In genomic region chr8:106403246-106403933, GRCm38 (mm10) we compare ENCODE assay signal across 9 mouse cellular contexts. TPM values are rescaled to one million over a fixed set of nuclear protein-coding genes. Genes with fewer than 3 reads are reported as not detected.
DNase-seq lines count a peak whose midpoint lies in the region; ATAC-seq and TF ChIP-seq lines count a peak whose summit lies in the region.
"Had no signal": no experiment of that assay in that cellular context is flagged by ENCODE, and none has a peak within 500 bp of the region (broad histone marks: within the 10 kb centered on the region; RNA-seq: fewer than 3 reads in every experiment).

No protein-coding gene starts in this region.

- no peaks in the 10 kb centered on the region for H3K9me3 ChIP-seq in ES-Bruce4 (replicated peaks; ENCODE audit: control insufficient read depth, insufficient read depth, low read length, poor library complexity, severe bottlenecking)
- no peaks in the 10 kb centered on the region for H3K9me3 ChIP-seq in kidney, postnatal 0 days (replicated peaks; ENCODE audit: low read length)
- H3K9me3 ChIP-seq: stomach, embryonic 15.5 days had no signal

- H3K4me1 ChIP-seq in ES-Bruce4 (ENCODE audit: control insufficient read depth, insufficient read depth, low read length): peaks cover 3% of the 10 kb centered on the region
- H3K4me1 ChIP-seq in cortical plate, adult 2 months (ENCODE audit: control insufficient read depth, insufficient read depth, low read length): no peaks in the 10 kb centered on the region
- H3K4me1 ChIP-seq in kidney, postnatal 0 days (replicated peaks; ENCODE audit: insufficient read depth, low read length): peaks cover 18% of the 10 kb centered on the region
- H3K4me1 ChIP-seq in liver, adult 2 months (ENCODE audit: control insufficient read depth, insufficient read depth, low read length): no peaks in the 10 kb centered on the region; the same call in 1 of the 2 replicates

- H3K4me2 ChIP-seq in kidney, postnatal 0 days (ENCODE audit: low read length): no peak overlapping the region
- H3K4me2 ChIP-seq: stomach, embryonic 15.5 days had no signal

- ATAC-seq in kidney, postnatal 0 days (replicated peaks; ENCODE audit: low FRiP score, low read depth): no peak

- WGBS in kidney, postnatal 0 days: 25% methylated on average over 12 of the region's 12 CpGs
- 31% methylated on average over 12 of the region's 12 CpGs for WGBS in liver, adult 2 months

- no peaks in the 10 kb centered on the region for H3K79me2 ChIP-seq in liver, adult 2 months (ENCODE audit: control insufficient read depth, insufficient read depth, low read length)

- TF ChIP-seq CTCF in ES-Bruce4 (IDR thresholded peaks at IDR 0.05; ENCODE audit: low read depth, low read length): peak; percentile 81
- TF ChIP-seq CTCF in cortical plate, adult 2 months (IDR thresholded peaks at IDR 0.05; ENCODE audit: extremely low read depth, insufficient read depth, low read length): peak; percentile 71
- TF ChIP-seq CTCF in kidney, postnatal 0 days (IDR thresholded peaks at IDR 0.05; ENCODE audit: low read depth): peak; percentile 78
- peak; percentile 77 for TF ChIP-seq CTCF in liver, adult 2 months (IDR thresholded peaks at IDR 0.05; ENCODE audit: low read depth, low read length)

- no peak overlapping the region for H3K4me3 ChIP-seq in ES-Bruce4 (ENCODE audit: low read depth, low read length)
- no peak overlapping the region for H3K4me3 ChIP-seq in cortical plate, adult 2 months (ENCODE audit: insufficient read depth, low read length)
- H3K4me3 ChIP-seq in kidney, postnatal 0 days (replicated peaks; ENCODE audit: low read depth, low read length): no peak overlapping the region
- no peak overlapping the region for H3K4me3 ChIP-seq in liver, adult 2 months (ENCODE audit: insufficient read depth, low read depth, low read length)
- H3K4me3 ChIP-seq: stomach, embryonic 15.5 days had no signal

- no peak overlapping the region for H3K27ac ChIP-seq in ES-Bruce4 (ENCODE audit: insufficient read depth, low read length)
- no peak overlapping the region for H3K27ac ChIP-seq in cortical plate, adult 2 months (ENCODE audit: insufficient read depth, low read length)
- no peak overlapping the region for H3K27ac ChIP-seq in kidney, postnatal 0 days
- no peak overlapping the region for H3K27ac ChIP-seq in liver, adult 2 months (replicated peaks; ENCODE audit: insufficient read depth, low read depth, low read length)
- H3K27ac ChIP-seq: stomach, embryonic 15.5 days had no signal

- H3K36me3 ChIP-seq in ES-Bruce4 (ENCODE audit: control insufficient read depth, insufficient read depth, low read length, poor library complexity, severe bottlenecking): no peaks in the 10 kb centered on the region
- H3K36me3 ChIP-seq in kidney, postnatal 0 days (ENCODE audit: insufficient read depth, low read length): no peaks in the 10 kb centered on the region
- H3K36me3 ChIP-seq in liver, adult 2 months (ENCODE audit: control insufficient read depth, insufficient read depth, low read length): no peaks in the 10 kb centered on the region
- H3K36me3 ChIP-seq: stomach, embryonic 15.5 days had no signal

- no peak overlapping the region for H3K9ac ChIP-seq in ES-Bruce4 (ENCODE audit: low read depth, poor library complexity, severe bottlenecking)
- H3K9ac ChIP-seq in kidney, postnatal 0 days (ENCODE audit: low read depth, low read length): no peak overlapping the region
- no peak overlapping the region for H3K9ac ChIP-seq in liver, adult 2 months (ENCODE audit: low read depth, low read length)
- H3K9ac ChIP-seq: stomach, embryonic 15.5 days had no signal

- H3K27me3 ChIP-seq in ES-Bruce4 (ENCODE audit: control insufficient read depth, insufficient read depth, low read length, poor library complexity, severe bottlenecking): no peaks in the 10 kb centered on the region
- H3K27me3 ChIP-seq in kidney, postnatal 0 days (ENCODE audit: insufficient read depth, low read length): no peaks in the 10 kb centered on the region
- no peaks in the 10 kb centered on the region; the same call in 1 of the 2 replicates for H3K27me3 ChIP-seq in liver, adult 2 months (ENCODE audit: control insufficient read depth, insufficient read depth, low read length)
- H3K27me3 ChIP-seq: stomach, embryonic 15.5 days had no signal

- intact Hi-C loops in gastrocnemius, postnatal 36 days (cut with DNase I): loop anchor here (5.0 to 10.0 kb wide), 2 partner anchors 66 to 259 kb away; partner anchors contain the start of gene Smpd3

- DNase-seq in adrenal gland, adult (ENCODE audit: inconsistent age in 2 of 2, low spot score in 1 of 2): peak; percentile 66 to 87
- DNase-seq in gastrocnemius, postnatal 36 days: peak; percentile 41 to 57
- peak; percentile 79 for DNase-seq in kidney, postnatal 0 days (ENCODE audit: low spot score)
- peak; percentile 12 for DNase-seq in liver, adult 2 months (ENCODE audit: extremely low read depth, low read depth, low spot score)
- DNase-seq in right cerebral cortex, adult 2 months (ENCODE audit: low spot score in 2 of 2): peak; percentile 68 to 76
- no peak for DNase-seq in T-cell, adult 2 months (ENCODE audit: low spot score)

- no peak for TF ChIP-seq EP300 in ES-Bruce4 (IDR thresholded peaks at IDR 0.05; ENCODE audit: insufficient read depth, low read depth, low read length)

- no peak for TF ChIP-seq POLR2A in ES-Bruce4 (IDR thresholded peaks at IDR 0.05; ENCODE audit: insufficient read depth, low read length)
- no peak for TF ChIP-seq POLR2A in cortical plate, adult 2 months (IDR thresholded peaks at IDR 0.05; ENCODE audit: extremely low read depth, insufficient read depth, low read length)
- no peak for TF ChIP-seq POLR2A in liver, adult 2 months (IDR thresholded peaks at IDR 0.05; ENCODE audit: extremely low read depth, insufficient read depth, low read length)

RNA-seq across cellular contexts. Expression of gene Zfp90, which starts 11.7 kb away (rescaled TPM):
- 7.1 and 8.0 TPM in 2 replicates for polyA plus RNA-seq in ES-Bruce4 (2011; ENCODE audit: insufficient read depth, insufficient read length, low read depth, missing spikeins)
- polyA plus RNA-seq in cortical plate, adult 2 months (2012; rRNA removed): 11.7 TPM in 2 replicates
- total RNA-seq in gastrocnemius, postnatal 36 days (2021): 1 to 10 TPM in 1 of 2 experiments, under 1 TPM in 1; 0.91 to 1.6 TPM
- polyA plus RNA-seq in kidney, postnatal 0 days (2015; fragmentation: Nextera tagmentation; extraction: Ambion mirVana): 14.1 and 15.2 TPM in 2 replicates
- 1.5 and 1.8 TPM in 2 replicates for total RNA-seq in liver, adult 2 months (2014; rRNA removed)
- 0.29 and 0.49 TPM in 2 replicates for polyA plus RNA-seq in liver, adult 2 months (2012; rRNA removed)
